Mouse (Mus musculus): ENCODE results near the gene Fanca.

DNA sequence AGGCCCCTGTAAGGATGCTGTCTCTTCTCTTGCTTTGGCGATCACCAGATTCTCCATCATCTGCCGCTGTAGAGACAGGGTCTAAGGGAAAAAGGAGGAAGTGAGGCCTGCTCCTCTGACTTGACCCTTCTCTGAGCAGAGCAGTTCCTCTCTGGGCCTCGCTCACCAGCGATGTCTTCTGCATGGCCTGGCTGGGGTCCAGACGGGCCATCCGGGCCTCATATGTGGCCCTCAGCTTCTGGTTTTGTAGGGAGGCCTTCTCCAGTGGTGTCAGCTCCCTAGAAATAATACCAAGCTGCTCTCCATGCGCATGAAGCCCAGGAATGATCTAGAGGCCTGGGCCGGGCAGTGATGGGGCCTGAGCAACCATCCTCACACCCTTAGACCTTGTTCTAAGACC is 69.8 kb downstream of the Fanca start:
- TF ChIP-seq CTCF (IDR thresholded peaks at IDR 0.05; ENCODE audit: low read depth) (no peak), EP300 (IDR thresholded peaks at IDR 0.05; ENCODE audit: low read depth) (no peak)

All from liver, embryonic 14.5 days (tissue).